Mouse (Mus musculus): Measurements from ENCODE around the gene Ddx21. TPM values are rescaled to one million over a fixed set of nuclear protein-coding genes. Genes with fewer than 3 reads are reported as not detected.

The Ddx21 gene
- total RNA-seq, 2 experiments from 2014 or later = 43.8 to 46.1 TPM

DNA sequence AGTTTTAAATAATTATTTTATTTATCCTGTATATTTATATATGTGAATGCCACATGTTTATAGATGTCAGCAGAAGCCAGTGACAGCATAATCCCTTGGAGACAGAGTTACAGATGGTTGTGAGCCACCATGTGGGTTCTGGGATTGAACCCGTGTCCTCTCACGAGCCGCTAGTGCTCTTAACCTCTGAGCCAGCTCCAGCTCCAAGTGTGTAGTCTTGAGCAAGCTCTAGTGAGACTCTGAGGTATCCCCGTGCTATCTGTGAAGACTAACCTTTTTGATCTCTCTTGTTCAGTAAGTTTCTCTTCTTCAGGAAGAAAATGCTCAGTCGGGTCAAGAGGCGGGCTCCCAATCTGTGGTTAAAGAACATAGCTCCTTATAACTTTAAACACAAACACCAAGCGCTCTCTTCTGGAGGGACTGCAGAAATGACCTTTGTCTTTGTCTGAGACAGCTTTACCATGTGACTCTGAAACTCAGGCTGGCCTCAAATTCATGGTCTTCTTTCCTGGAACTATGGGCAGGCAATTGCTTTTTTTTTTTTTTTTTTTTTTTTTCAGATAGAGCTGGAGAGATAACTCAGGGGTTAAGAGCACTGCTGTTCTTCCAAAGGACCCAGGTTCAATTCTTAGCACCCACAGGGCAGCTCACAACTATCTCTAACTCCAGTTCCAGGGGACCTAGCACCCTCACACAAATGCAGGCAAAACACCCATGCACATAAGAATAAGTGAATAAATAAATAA is 31.8 kb downstream of the Ddx21 start:
- no peak for DNase-seq

DNA sequence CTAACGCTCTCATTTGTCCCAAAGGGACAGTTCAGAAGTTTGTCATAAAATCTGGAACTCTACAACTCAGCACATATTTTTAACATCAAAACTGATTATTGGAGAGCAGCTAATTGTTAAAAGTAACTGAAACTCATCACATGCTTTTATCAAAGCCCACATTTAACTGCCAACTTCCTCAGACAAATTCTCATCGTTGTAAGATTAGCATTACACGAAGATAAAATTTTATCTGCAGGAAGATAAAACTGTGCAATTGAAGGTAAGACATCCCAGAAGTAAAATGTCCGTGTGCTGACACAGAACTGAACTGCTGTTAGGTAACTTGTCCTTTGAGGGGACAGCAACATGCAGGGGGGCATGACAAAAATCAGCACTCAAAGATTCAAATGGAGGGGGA is 33.2 kb downstream of the Ddx21 start:
- DNase-seq = no peak

DNA sequence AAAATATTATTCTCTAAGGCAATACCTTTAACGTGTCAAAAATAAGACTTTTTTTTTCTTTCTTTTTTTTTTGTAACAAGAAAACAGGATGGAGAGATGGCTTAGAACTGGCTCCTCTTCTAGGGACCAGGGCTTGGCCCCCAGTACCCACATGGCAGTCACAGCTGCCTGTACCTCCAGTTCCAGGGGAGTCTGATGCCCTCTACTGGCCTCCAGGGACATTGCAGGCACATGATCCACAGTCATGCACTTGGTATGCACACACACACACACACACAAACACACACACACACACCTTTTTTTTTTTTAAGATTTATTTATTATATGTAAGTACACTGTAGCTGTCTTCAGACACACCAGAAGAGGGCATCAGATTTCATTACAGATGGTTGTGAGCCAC is 44.3 kb downstream of the Ddx21 start:
- DNase-seq = no peak

DNA sequence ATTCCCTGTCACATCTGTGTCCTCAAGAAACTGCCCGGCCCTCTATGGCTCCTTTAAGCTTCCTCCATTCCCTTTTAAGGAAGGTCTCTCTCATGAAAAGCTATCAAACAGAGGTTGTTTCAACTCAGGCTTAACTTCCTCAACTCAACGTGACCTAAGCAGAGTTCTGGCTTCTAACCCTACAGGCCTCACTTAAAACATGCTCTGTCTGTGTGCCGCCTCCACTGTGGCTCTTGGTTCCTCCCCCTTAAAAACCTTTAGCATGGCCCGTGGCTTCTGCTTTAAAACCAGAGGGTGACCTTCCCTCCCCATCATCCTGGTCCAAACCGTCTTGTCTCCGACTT is 45.6 kb downstream of the Ddx21 start:
- DNase-seq = no peak

DNA sequence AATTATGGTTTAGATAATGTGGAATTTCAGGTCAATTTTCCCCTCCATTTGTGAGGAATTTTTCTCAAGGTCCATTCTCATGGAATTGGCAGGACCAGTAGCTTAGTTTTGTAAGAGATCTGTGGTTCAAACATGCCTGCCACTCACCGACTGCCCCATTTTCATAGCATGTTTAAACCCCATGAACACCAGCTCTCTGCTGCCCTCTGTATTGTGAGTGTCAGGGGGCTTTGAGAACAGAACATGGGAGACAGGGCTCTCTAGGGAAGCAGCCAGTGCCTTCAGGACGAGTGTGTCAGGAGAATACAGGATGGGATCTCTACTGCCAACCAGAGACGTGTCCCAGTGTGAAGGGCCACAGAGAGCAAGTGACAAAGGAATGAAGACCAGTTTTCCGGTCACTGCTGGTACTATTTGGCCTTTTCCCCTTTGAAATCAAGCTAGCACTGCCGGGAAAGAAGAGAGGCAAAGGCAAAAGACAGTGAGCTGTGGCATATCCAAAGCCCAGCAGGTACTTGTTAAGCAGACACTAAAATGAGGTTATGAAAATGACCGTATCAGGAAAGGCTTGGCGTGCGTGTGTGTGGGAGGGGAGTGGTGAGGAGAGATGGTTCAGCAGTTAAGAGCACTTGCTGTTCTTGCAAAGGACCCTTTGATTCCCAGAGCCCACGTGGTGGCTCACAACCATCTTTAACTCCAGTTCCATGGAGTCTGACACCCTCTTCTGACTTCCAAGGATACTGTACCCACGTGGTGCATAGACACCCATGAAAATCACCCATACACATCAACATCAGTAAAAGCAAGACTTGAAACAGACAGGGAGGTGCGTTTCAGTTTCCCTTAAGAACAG is 46.1 kb downstream of the Ddx21 start:
- DNase-seq = no peak

DNA sequence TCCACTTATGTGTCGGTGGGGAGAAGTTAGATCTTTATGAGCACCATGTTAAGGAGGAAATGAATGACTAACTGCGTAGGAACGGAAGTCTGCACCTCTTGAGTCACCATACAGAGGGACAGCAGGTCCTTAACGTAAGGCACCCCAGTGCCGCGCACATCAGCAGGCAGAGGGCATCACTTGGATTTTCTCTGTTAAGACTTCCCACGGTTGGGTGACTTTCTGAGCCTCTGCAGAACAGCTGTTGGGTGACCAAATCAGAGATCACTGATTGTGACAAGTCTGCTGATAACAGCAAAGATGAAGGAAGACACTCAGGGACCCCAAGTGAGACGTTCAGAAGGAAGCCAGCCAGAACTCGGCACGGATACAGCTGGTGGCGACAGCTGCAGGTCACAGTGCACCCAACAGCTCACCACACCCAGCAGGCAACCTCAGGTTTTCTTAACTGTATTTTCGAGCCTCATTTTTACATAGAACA is 48.4 kb downstream of the Ddx21 start:
- no peak for DNase-seq

DNA sequence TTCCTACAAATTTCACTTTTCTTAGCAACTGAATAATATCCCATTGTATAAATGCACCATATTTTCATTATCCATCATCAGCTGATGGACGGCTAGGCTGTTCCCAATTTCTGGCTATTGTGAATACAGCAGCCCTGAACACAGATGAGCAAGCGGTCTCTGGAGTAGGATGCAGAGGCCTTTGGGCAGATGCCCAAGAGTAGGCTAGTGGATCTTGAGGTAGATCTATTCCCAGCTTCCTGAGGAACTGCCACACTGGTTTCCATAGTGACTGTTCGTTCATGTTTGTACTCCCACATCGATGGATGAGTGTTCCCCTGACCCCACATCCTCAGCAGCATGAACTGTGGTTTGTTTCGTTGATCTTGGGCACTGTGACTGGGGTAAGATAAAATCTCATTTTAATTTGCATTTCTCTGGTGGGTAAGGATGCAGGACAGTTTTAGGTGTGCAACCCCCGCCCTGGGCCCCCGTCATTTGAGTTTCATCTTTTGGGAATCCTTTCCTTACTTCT is 51.2 kb downstream of the Ddx21 start:
- DNase-seq = no peak

DNA sequence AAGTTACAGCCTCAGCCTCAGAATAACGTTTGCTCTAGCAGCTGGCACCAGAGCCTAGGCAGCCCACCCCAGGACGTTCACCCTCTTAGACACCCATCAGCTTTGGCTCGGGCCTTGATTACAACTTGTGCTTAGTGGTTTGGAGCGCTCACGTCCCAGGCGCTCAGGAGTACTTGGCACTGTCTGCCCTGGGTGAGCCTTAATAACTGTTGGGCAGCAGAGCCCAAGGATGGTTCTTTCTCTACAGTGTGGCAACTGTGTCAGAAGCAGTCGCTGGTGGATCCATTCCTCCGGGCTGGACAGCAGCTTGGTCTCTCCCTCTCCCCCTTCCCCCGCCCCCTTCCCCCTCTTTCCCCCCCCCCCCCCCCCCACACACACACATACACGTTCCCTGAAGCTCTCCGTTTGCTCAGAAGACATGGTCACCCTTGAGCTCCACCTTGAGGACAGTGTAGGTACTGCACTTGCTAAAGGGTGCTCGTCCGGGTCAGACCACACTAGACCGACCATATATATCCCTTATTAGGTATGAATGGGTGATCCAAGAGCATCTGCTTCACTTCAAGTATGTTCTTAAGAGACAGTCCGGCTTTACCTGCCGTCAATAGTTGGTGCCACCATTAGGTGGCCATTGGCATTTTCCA is 52.4 kb downstream of the Ddx21 start:
- DNase-seq = peak; percentile 85

DNA sequence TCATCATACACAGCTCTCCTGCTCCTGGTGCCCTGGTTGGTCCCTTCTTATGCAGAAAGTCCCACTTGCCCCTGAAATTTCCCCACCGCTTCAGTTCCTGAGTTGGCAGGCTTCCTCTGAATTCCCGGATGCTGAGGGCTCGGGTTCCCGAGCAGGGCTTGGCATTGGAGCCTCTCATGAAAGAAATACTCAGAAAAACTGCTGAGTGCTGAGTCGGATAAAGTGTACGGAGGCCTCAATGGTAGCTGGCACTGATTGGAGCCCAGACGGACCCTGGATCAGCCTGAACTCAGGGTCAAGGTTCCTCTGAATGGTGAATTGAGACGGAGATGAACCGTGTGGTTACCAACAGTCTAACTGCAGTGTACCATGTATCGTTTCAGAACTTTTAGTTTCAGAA is 55.6 kb downstream of the Ddx21 start:
- DNase-seq = no peak

DNA sequence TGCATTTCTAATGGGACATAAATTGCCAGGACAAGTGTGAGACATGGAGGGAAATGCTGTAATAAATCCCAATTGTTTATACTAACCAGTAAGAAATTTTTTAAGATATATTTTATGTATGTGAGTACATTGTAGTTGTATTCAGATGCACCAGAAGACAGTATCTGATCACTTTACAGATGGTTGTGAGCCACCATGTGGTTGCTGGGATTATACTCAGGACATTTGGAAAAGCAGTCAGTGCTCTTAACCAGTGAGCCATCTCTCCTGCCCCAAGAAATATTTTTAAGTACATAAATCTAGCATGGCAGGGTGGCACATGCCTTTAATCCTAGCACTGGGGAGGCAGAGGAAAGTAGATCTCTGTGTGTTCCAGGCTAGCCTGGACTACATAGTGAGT is 56.3 kb downstream of the Ddx21 start:
- no peak for DNase-seq

DNA sequence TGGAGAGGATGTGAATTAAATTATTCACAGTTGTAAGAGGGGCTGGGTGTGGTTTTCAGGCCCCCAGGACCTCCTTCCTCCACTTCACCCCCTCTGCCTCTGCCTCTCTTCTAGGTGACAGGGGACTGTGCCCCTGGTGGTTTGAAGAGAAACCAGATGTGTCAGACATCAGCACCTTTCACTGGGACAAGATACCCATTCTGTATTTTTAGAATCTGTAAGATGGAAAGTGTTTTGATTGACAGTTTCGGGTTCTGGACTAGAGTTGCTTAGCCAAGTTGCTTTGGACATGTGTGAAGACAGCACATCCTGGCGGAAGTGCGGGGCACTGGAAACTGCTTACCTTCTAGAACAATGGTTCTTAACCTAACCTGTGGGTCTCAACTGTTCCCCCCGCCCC is 57.8 kb downstream of the Ddx21 start:
- no peak for DNase-seq

DNA sequence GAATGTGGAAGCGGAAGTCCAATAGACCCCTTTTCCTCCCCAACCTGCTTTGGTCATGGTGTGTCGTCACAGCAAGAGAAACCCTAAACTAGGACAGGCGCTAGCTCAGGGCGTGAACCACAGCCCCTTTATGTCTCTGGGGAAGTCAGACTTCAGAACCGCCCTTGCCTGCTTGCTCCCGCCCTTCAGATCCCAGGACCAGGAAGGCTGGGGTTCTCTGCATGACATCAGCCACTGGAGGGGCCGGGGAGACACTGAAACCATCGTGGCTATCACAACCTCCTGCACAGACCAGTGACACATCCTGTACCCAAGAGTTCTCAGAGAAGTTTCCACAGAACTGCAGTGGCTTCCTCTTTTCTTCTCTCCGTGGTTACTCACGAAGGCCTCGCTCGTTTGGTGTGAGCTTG is 58.7 kb downstream of the Ddx21 start:
- DNase-seq = peak; percentile 16

DNA sequence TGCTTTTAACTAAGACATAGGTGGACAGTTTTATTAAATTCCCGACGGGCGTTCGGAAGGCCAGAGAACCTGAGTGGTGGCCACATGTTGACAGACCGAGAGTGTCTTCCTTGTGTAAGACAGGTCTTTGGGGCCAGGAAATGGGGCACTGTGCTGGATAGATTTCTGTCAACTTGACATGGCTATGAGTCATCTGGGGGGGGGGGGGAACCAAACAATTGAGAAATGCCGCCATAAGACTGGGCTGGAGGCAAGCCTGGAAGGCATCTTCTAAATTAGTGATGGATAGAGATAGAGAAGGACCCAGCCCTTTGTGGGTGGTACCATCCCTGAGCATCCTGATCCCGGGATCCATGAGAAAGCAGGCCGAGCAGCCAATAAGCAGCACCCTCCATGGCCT is 59.2 kb downstream of the Ddx21 start:
- DNase-seq = no peak

DNA sequence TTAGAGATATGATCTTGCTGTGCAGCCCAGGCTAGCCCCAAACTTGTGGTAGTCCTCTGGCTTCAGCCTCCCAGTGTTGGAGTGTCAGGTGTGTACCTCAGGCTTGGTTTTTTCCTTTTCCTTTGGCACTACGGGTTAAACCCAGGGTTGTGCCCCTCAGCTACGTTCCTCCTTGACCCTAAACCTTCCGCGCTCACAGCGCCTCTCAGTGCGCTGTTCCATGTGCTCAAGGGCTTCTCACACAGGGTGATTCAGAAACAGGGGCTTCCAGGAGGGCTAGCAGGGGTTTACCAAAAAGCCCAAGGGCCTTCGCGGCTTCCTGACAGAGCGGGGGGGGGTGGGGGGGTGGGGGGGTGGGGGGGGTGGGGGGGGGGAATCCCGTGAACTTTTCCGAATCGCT is 59.6 kb downstream of the Ddx21 start:
- no peak for DNase-seq

DNA sequence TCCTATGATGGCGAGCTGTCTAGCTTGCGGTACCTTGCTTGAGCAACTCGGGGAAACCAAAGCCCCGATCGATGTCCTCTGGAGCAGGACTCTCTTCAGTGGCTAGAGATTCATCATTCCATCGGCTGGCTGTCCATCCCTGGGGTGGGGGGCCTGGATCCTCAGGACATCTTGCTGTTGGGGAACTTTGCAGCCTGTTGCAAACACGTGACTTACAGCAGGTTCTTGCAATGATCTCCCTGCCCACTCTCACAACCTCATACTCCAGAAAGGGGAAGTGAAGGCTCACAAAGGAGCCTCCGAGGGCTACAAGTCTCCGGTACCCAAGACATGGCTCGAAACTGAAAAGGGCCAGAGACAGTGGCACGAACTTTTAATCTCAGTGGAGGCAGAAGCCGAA is 60.6 kb downstream of the Ddx21 start:
- DNase-seq = no peak

DNA sequence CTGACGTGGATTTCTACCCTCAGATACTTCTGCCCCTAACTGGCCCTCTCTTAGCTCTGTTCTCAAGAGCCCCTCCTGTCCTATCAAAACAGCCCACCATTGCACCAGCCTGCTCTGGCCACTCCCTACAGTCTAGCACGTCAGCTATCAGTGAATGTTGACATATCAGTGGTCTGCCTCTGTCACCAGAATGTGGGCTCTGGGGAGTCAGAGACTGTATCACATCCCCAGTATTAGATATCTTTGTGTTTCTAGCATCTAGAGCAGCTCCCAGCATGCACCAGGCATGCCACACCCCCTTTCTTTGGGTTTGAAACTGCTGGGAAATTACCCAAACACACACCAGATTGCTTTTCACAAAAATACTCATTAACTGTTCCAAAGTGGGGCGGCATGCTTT is 61.3 kb downstream of the Ddx21 start:
- DNase-seq = no peak

DNA sequence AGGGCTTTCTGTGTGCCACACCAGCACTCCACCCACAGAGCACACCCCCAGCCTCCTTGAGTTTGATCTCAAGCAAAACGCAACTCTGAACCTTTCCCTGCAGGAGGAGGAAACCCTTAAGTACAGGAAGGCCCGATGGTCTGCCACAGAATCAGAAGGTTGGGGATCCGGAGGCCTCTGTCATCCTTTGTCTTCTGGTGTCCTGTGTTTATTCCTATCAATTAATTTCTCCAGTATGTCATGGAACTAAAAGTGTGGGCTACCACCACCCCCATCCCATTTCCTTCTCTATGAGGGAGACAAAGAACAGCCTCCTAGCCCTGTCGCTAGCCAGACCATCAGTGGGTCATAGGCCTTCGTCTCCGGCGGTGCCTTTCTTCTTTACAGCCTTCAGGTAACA is 67.6 kb downstream of the Ddx21 start:
- no peak for DNase-seq

DNA sequence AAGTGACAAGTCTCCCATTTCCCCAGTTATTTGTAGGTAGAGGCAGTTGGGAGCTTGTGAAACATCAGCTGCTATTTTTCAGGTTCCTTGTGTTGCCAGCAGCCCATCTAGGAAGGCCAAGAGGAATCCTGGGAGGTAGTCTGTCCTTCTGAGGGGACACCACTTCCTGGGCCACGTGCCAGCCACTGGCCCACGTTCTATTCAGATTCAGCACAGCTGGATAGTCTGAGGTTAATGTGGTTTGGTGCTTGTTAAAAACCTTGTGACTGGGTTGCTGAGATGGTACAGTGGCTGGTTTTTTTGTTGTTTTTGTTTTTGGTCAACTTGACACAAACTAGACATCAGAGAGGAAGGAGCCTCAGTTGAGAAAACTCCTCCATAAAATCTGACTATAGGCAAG is 69.2 kb downstream of the Ddx21 start:
- DNase-seq = no peak

Other genes starting within 250 kb of the Ddx21 start
- gene Hk1, start 222.4 kb downstream of the Ddx21 start, total RNA-seq (2021) = 100 to 1,000 TPM; 235 to 242 TPM
- not detected for gene Hkdc1, start 179.8 kb downstream of the Ddx21 start, total RNA-seq (2021)
- under 1 TPM; 0.36 to 0.62 TPM for gene 4930507D05Rik, start 152.8 kb downstream of the Ddx21 start, total RNA-seq (2021)
- 10 to 100 TPM; 39.2 to 40.7 TPM for gene Supv3l1, start 152.5 kb downstream of the Ddx21 start, total RNA-seq (2021)
- 10 to 100 TPM; 50.9 to 53.0 TPM for gene Vps26a, start 115.5 kb downstream of the Ddx21 start, total RNA-seq (2021)
- 10 to 100 TPM; 16.9 to 18.4 TPM for gene Srgn, start 74.8 kb downstream of the Ddx21 start, total RNA-seq (2021)
- 10 to 100 TPM; 31.6 to 34.5 TPM for gene Kif1bp, start 23.8 kb downstream of the Ddx21 start, total RNA-seq (2021)
- 10 to 100 TPM; 95.4 to 99.6 TPM for gene Ddx50, start 48.9 kb upstream of the Ddx21 start, total RNA-seq (2021)
- gene Stox1, start 123.8 kb upstream of the Ddx21 start, total RNA-seq (2021) = 1 to 10 TPM in 1 of 2 experiments, under 1 TPM in 1; 0.83 to 1.5 TPM
- 10 to 100 TPM; 53.7 to 66.1 TPM for gene Ccar1, start 190.0 kb upstream of the Ddx21 start, total RNA-seq (2021)